Mouse (Mus musculus) testis, adult 2 months (tissue): ENCODE measurements around the gene Jag1. TPM values are rescaled to one million over a fixed set of nuclear protein-coding genes. Genes with fewer than 3 reads are reported as not detected.

Experiments used
- H3K27ac ChIP-seq: fragments of 200-500 bp; 2 replicates; pipeline ENCODE4 v1.5.1; 2012; ENCODE audit warnings: low read depth, low read length; ENCODE audit not compliant: control insufficient read depth, insufficient read depth
- H3K27me3 ChIP-seq: fragments of 200-500 bp; 2 replicates; pipeline ENCODE4 v1.6.1; 2012; ENCODE audit warnings: mild to moderate bottlenecking, low read length, moderate library complexity; ENCODE audit not compliant: control insufficient read depth, insufficient read depth
- H3K36me3 ChIP-seq: fragments of 200-500 bp; 2 replicates; pipeline ENCODE4 v1.6.1; 2012; ENCODE audit warnings: mild to moderate bottlenecking, low read length; ENCODE audit not compliant: control insufficient read depth, insufficient read depth
- H3K4me1 ChIP-seq: fragments of 200-500 bp; 2 replicates; pipeline ENCODE4 v1.6.1; 2012; ENCODE audit warnings: low read length; ENCODE audit not compliant: control insufficient read depth, insufficient read depth
- H3K4me3 ChIP-seq: fragments of 200-500 bp; 2 replicates; pipeline ENCODE4 v1.5.1; 2012; ENCODE audit warnings: low read depth, mild to moderate bottlenecking, low read length, moderate library complexity, mixed read lengths; ENCODE audit not compliant: control insufficient read depth
- CTCF ChIP-seq: fragments of 200-500 bp; IDR thresholded peaks from 2 replicates; pipeline ENCODE4 v1.5.1; 2012; ENCODE audit warnings: low read depth, mild to moderate bottlenecking, inconsistent platforms, low read length, moderate library complexity; ENCODE audit not compliant: control insufficient read depth, insufficient read depth, insufficient replicate concordance
- POLR2A ChIP-seq: fragments of 200-500 bp; IDR thresholded peaks from 2 replicates; pipeline ENCODE4 v1.6.1; 2012; ENCODE audit warnings: low read depth, mild to moderate bottlenecking, inconsistent platforms, low read length, moderate library complexity; ENCODE audit not compliant: control insufficient read depth
- polyA plus RNA-seq: library from polyadenylated mRNA; depleted of rRNA; stranded (reverse); fragments of >200 nt; gene quantifications from 2 replicates; pipeline ENCODE4 v1.2.3, GENCODE M21; 2012

The Jag1 gene
- polyA plus RNA-seq, 1 experiment, result 7.0 TPM

DNA sequence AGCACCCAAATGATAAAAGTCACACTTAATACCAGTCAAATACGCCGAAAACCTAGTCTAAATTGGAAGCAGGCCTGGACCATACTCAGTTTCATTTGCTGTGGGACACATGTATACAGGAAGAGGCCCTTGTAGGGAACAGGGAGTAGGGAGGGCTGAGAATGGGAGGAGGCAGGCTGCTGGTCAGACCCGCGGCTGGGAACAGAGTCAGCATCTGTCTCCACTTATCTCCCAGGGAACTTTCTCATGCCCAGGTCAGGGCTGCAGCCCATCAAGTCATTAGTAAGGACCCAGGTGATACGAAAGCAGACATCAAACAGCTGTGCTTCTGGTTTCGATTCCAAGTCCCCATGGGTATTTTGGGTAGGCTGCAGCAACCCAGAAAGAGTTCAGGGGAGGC, 28.7 kb downstream of the Jag1 start:
- no peak overlapping the region for H3K27ac ChIP-seq
- H3K36me3 ChIP-seq, result no peaks in the 10 kb centered on the region
- no peaks in the 10 kb centered on the region for H3K27me3 ChIP-seq
- TF ChIP-seq CTCF, result no peak
- TF ChIP-seq POLR2A, result no peak
- H3K4me1 ChIP-seq, result peaks cover 3% of the 10 kb centered on the region
- no peak overlapping the region for H3K4me3 ChIP-seq

DNA sequence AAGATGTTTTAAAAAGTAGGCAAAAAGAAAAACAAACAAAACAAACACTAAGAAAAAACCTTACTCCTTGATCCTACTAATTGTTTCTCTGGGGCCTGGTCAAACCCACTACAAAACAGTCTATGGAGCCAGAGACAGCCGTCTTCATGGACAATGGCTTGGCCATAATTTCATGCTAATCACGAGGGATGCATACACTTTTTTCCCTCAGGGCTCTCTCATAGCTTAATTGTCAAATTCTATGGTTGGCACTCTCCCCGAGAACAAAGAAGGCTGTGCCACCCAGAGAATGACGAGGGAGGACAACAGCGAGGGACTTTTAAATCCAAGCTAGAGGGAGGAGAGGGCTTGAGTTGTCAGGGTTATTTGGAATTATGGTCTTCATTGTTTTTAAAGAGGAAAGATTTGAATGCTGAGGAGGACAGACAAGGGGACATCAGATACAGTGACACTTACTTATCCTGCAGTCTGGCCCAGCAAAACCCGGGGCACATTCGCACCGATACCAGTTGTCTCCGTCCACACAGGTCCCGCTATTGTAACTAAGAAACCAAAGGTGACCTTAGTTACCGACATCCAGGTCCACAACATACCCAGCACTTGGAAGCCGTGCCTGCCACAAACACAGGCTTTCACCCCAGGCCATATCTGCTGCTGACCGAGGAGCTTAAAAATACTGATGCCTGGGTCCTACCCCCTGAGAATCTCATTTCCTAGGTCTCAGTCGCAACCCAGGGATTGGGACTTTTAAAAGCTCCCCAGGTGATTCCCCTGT, 29.6 kb downstream of the Jag1 start:
- TF ChIP-seq CTCF (no peak), POLR2A (no peak)
- Histone ChIP-seq H3K27ac (no peak overlapping the region), H3K4me1 (peaks cover 5% of the 10 kb centered on the region)

DNA sequence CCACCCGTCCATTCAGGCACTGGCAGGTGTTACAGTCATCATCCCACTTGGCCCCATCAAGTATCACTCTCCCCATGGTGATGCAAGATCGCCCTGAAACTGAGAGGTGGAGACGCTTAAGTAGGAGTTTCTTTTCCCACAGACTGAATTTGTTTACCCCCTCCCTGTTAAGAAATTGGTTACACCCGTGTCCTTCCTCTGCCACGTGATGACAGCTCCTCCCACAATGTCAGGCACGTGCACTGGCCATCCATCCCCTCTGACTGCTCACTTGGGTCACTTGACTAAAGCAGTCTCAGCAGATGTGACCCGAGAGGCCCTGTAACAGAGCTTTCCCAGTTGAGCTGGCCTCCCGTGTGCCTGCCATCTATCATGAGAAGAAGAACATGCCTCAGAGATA, 31.2 kb downstream of the Jag1 start:
- Histone ChIP-seq H3K27me3 (no peaks in the 10 kb centered on the region), H3K36me3 (no peaks in the 10 kb centered on the region), H3K4me3 (no peak overlapping the region), H3K27ac (no peak overlapping the region), H3K4me1 (peaks cover 5% of the 10 kb centered on the region)
- no peak for TF ChIP-seq POLR2A
- no peak for TF ChIP-seq CTCF

More for the DNA sequence above, 29.6 kb downstream of the Jag1 start:
- H3K27me3 ChIP-seq, result no peaks in the 10 kb centered on the region
- H3K36me3 ChIP-seq, result no peaks in the 10 kb centered on the region
- H3K4me3 ChIP-seq, result no peak overlapping the region

DNA sequence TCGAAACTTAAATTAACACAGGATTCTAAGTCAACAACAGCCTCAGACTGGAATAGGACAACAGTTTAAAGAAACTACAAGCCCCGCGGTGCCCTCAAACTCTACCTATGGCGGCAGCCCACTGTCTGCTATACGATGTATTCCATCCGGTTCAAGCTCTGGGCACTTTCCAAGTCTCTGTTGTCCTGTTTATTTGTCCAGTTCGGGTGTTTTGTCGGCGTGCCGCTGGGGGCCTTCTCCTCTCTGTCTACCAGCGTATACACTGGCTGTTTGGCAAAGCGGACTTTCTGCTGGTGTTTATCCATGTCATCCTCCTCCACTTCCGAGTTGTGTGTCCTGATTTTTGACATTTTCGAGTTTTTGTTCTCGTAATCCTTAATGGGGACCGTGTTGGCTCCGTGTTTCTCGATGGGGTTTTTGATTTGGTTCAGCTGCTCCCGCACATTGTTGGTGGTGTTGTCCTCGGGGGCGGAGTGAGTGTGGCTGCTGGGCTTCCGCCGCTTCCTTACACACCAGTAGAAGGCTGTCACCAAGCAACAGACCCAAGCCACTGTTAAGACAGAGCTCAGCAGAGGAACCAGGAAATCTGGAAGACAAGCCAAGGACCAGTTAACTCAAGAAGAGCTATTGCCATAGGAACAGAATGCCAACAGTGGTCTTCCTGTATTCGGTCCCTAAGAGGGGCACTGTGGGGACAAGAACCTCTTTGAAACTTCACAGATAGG, 33.4 kb downstream of the Jag1 start:
- TF ChIP-seq CTCF (no peak), POLR2A (no peak)
- no peak overlapping the region for H3K27ac ChIP-seq
- no peaks in the 10 kb centered on the region for H3K36me3 ChIP-seq
- no peaks in the 10 kb centered on the region for H3K27me3 ChIP-seq
- H3K4me1 ChIP-seq, result peaks cover 5% of the 10 kb centered on the region
- H3K4me3 ChIP-seq, result peak overlapping the region; percentile 28

DNA sequence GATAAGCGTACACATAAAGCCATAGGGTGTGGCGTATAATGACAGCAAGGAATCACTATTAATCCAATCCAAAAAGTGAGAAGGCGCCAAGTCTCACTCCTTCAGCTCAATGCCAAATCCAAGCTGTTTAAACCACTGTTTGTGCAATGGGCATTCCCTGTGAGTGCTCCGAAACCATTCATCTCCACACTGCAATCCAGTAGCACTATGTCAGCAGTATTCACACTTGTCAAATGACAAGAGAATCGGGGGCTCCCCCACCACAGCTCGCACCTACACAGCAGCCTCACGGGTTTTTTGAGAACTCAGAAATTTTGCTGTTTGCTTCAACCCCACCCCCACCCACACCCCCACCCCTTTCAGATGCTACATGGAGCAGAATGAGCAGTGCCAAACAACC, 35.4 kb downstream of the Jag1 start:
- H3K4me1 ChIP-seq, result peaks cover 5% of the 10 kb centered on the region
- H3K36me3 ChIP-seq, result no peaks in the 10 kb centered on the region
- TF ChIP-seq POLR2A, result no peak
- TF ChIP-seq CTCF, result no peak
- H3K4me3 ChIP-seq, result no peak overlapping the region
- no peak overlapping the region for H3K27ac ChIP-seq
- no peaks in the 10 kb centered on the region for H3K27me3 ChIP-seq

DNA sequence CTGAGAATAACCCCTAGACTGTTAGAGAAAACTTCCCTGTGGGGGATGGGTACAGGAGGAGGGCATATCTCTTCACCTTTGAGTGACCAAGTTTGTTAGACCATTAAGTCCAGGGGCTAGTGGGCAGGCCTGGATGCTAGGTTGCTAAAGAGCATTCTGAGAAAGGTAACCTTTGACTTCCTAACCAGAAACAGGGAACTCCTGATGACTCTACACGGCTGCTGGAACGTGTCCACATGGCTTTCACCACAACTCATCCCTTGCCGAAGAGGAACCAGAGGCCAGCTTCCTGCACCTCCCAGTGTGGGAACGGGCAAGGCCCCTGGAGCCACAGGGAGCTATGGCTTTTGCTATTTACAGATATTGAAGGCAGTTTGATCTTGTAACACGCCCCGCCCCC, 36.0 kb downstream of the Jag1 start:
- TF ChIP-seq POLR2A, result no peak
- TF ChIP-seq CTCF, result no peak
- Histone ChIP-seq H3K4me3 (no peak overlapping the region), H3K27ac (no peak overlapping the region), H3K27me3 (no peaks in the 10 kb centered on the region), H3K4me1 (peaks cover 5% of the 10 kb centered on the region), H3K36me3 (no peaks in the 10 kb centered on the region)

DNA sequence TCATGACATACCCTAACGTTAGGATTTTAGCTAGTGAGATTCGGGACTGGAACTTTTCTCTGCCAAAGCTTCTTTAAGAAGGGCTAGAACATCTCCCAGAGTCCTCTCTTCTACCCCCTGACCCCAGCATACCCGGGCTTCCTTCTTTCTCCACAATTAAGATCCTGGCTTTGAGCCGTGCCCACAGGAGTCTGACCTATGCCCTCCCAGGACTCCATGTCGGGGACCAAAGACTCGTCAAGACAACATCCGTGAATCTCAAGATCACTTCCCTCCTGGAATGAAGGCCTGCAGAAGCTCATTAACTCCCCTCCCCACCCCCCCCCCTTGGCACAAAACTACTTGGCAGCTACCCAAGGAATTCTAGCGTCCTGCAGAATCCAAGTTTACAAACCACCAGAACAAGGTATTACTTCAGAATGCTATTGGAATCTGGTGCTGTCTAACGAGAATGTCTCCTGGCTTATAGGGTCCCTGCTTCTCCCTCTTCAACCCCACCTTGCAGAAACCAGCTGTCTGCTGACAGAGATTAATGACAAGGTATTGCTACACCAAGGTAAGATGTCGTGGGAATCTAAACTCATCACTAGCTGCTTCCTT, 36.6 kb downstream of the Jag1 start:
- Histone ChIP-seq H3K4me1 (peaks cover 5% of the 10 kb centered on the region), H3K27ac (no peak overlapping the region)

More for the DNA sequence above, 36.6 kb downstream of the Jag1 start:
- TF ChIP-seq POLR2A (no peak), CTCF (no peak)
- no peaks in the 10 kb centered on the region for H3K27me3 ChIP-seq
- H3K4me3 ChIP-seq, result no peak overlapping the region
- H3K36me3 ChIP-seq, result no peaks in the 10 kb centered on the region
